Comparison of ENCODE assay signal across 8 mouse cellular contexts in genomic region chr5:25666108-25666507, GRCm38 (mm10). TPM values are rescaled to one million over a fixed set of nuclear protein-coding genes. Genes with fewer than 3 reads are reported as not detected.
DNase-seq lines count a peak whose midpoint lies in the region; ATAC-seq and TF ChIP-seq lines count a peak whose summit lies in the region.

No protein-coding gene starts in this region.

- DNase-seq in adrenal gland, postnatal 10 days = peak; percentile 38
- DNase-seq in adrenal gland, adult 18-20 months (ENCODE audit: low spot score in 2 of 2) = no peak
- peak; percentile 97 for DNase-seq in brain, embryonic 14.5 days (ENCODE audit: low read depth)
- DNase-seq in frontal cortex, postnatal 25 days (ENCODE audit: low spot score in 2 of 2) = peak; percentile 4 to 27
- peak; percentile 35 to 66 for DNase-seq in left cerebral cortex, postnatal 14 days (ENCODE audit: low spot score in 2 of 2)
- DNase-seq in spleen, postnatal 4 days (ENCODE audit: low spot score in 2 of 2) = no peak
- no peak for DNase-seq in urinary bladder, postnatal 25 days (ENCODE audit: low spot score)

- ATAC-seq in erythroblast, adult 5-6 weeks (replicated peaks; ENCODE audit: low FRiP score, poor library complexity, severe bottlenecking) = no peak

- intact Hi-C loops in left cerebral cortex, postnatal 14 days (cut with DNase I) = no loop called here

- TF ChIP-seq CTCF in brain, embryonic 14.5 days (IDR thresholded peaks at IDR 0.05; ENCODE audit: borderline replicate concordance, extremely low read depth, insufficient read depth, insufficient read length) = no peak

- TF ChIP-seq POLR2A in brain, embryonic 14.5 days (IDR thresholded peaks at IDR 0.05; ENCODE audit: borderline replicate concordance, extremely low read depth, insufficient read depth, insufficient read length, poor library complexity, severe bottlenecking) = no peak

RNA-seq across cellular contexts. Expression of gene Xrcc2, which starts 39.5 kb away (rescaled TPM):
- total RNA-seq in adrenal gland, postnatal 10 days (2021) = 1 to 10 TPM; 5.1 to 7.5 TPM
- total RNA-seq in adrenal gland, adult 18-20 months (2021) = 1 to 10 TPM; 2.7 to 4.7 TPM
- polyA plus RNA-seq in brain, embryonic 14.5 days (2012; rRNA removed) = 7.9 and 12.0 TPM in 2 replicates
- 1 to 10 TPM; 4.6 to 5.6 TPM for total RNA-seq in left cerebral cortex, postnatal 14 days (2021)
- total RNA-seq in erythroblast, adult 5-6 weeks (2015; ENCODE audit: low replicate concordance) = 1.2 and 5.2 TPM in 2 replicates
- total RNA-seq in erythroblast, adult 5-6 weeks (2017; ENCODE audit: low replicate concordance) = 5.9 and 6.3 TPM in 2 replicates

Comparison
In these comparisons a context has a peak if more than half of its experiments do, and no peak if none do; other contexts are left out.
1. DNase-seq: peak in adrenal gland, postnatal 10 days (single experiment), brain, embryonic 14.5 days (single experiment), frontal cortex, postnatal 25 days (2 of 2) and left cerebral cortex, postnatal 14 days (2 of 2); none in adrenal gland, adult 18-20 months (0 of 2), spleen, postnatal 4 days (0 of 2) and urinary bladder, postnatal 25 days (single experiment).